Mouse (Mus musculus) cerebellum, adult 2 months (tissue): Measurements from ENCODE around the gene Ccdc93.

Experiments
- CTCF ChIP-seq: fragments of 200-500 bp; IDR thresholded peaks from 2 replicates; pipeline ENCODE4 v1.5.1; 2011; ENCODE audit warnings: low read depth, mild to moderate bottlenecking, control low read depth, low read length, moderate library complexity, borderline replicate concordance; ENCODE audit not compliant: insufficient read depth
- POLR2A ChIP-seq: fragments of 200-500 bp; IDR thresholded peaks from 2 replicates; pipeline ENCODE4 v1.6.1; 2011; ENCODE audit warnings: low read length, control low read depth, borderline replicate concordance; ENCODE audit not compliant: insufficient read depth

DNA sequence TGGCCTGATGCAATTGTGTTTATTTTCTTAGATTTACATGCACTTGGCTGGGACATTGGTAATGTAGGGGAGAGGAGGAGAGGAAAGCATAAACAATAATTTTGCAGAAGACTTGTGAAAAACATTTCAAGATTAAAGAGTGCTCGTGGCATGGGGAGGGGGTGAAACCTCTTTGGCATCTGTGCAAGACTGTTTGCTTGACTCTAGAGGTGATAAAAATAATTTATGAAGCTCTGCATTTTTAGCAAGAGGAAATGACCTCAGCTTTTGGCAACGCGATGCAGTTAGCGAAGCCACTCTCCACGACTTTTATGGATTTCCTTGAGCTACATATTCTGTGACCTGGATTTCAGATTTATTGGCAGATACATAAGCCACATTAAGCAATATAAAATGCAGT, 36.1 kb upstream of the Ccdc93 start:
- TF ChIP-seq CTCF: no peak
- TF ChIP-seq POLR2A: no peak
